Mouse (Mus musculus): ENCODE results near the gene Slc50a1. TPM values are rescaled to one million over a fixed set of nuclear protein-coding genes. Genes with fewer than 3 reads are reported as not detected.

Gene Slc50a1
- total and polyA plus RNA-seq, 3 experiments = 22.5 to 45.9 TPM; not detected in 1

- no peaks in the 10 kb centered on the region for H3K36me3 ChIP-seq (ENCODE audit: control insufficient read depth in 1 of 2, insufficient read depth in 2 of 2, low read length in 2 of 2)
- DNase-seq (ENCODE audit: low read depth, low spot score) = peak; percentile 88
- peaks cover 24 to 25% of the 10 kb centered on the region in 2 experiments for H3K27me3 ChIP-seq (ENCODE audit: control insufficient read depth in 1 of 2, insufficient read depth in 2 of 2, low read length in 2 of 2)
- H3K4me1 ChIP-seq (ENCODE audit: control insufficient read depth in 1 of 2, insufficient read depth in 2 of 2, low read length in 2 of 2) = peaks cover 0 to 1% of the 10 kb centered on the region in 2 experiments; a peak in 2 of 4 replicates
- H3K4me3 ChIP-seq (ENCODE audit: control insufficient read depth in 1 of 2, insufficient read depth in 1 of 2, low read depth in 2 of 2, low read length in 2 of 2) = no peak overlapping the region
- no peak overlapping the region for H3K9ac ChIP-seq (ENCODE audit: control insufficient read depth, low read depth, low read length, poor library complexity, severe bottlenecking)
- H3K27ac ChIP-seq (ENCODE audit: control insufficient read depth, low read depth, low read length) = no peak overlapping the region
- H3K79me2 ChIP-seq (ENCODE audit: control insufficient read depth, insufficient read depth, low read length, poor library complexity) = no peaks in the 10 kb centered on the region
- no peaks in the 10 kb centered on the region for H3K9me3 ChIP-seq (replicated peaks; ENCODE audit: insufficient read depth, low read length)
- TF ChIP-seq GATA1 (IDR thresholded peaks at IDR 0.05; ENCODE audit: low read depth, low read length) (no peak), ZKSCAN1 (IDR thresholded peaks at IDR 0.05; ENCODE audit: low read depth, low read length) (no peak), ZC3H11A (IDR thresholded peaks at IDR 0.05; ENCODE audit: low read depth, low read length) (peak; percentile 94), JUND (IDR thresholded peaks at IDR 0.05; ENCODE audit: low read depth, low read length) (peak; percentile 46; the same call in 1 of the 2 replicates), MXI1 (IDR thresholded peaks at IDR 0.05; ENCODE audit: low read depth, low read length) (no peak), RCOR1 (IDR thresholded peaks at IDR 0.05; ENCODE audit: low read depth, low read length) (no peak), ZNF384 (IDR thresholded peaks at IDR 0.05; ENCODE audit: low read depth, low read length) (no peak), RAD21 (IDR thresholded peaks at IDR 0.05; ENCODE audit: low read depth, low read length) (peak; percentile 98), CHD1 (IDR thresholded peaks at IDR 0.05; ENCODE audit: low read depth, low read length) (no peak), KAT2A (conservative IDR thresholded peaks at IDR 0.05; ENCODE audit: low read depth, low read length) (no peak), SMC3 (IDR thresholded peaks at IDR 0.05; ENCODE audit: low read depth, low read length) (peak; percentile 97), MYB (IDR thresholded peaks at IDR 0.05; ENCODE audit: low read depth, low read length) (no peak), GABPA (IDR thresholded peaks at IDR 0.05; ENCODE audit: low read depth, low read length) (no peak), SIN3A (IDR thresholded peaks at IDR 0.05; ENCODE audit: low read length) (peak; percentile 56; the same call in 1 of the 2 replicates), E2F4 (IDR thresholded peaks at IDR 0.05; ENCODE audit: borderline replicate concordance, low read depth, low read length) (no peak), TAL1 (IDR thresholded peaks at IDR 0.05; ENCODE audit: low read length) (no peak), MEF2A (IDR thresholded peaks at IDR 0.05; ENCODE audit: extremely low read depth, insufficient replicate concordance, low read depth, low read length, poor library complexity, severe bottlenecking) (no peak), POLR2AphosphoS2 (IDR thresholded peaks at IDR 0.05; ENCODE audit: low read length) (no peak), MAFK (IDR thresholded peaks at IDR 0.05; ENCODE audit: borderline replicate concordance, low read depth, low read length) (no peak), TCF12 (IDR thresholded peaks at IDR 0.05; ENCODE audit: low read depth, low read length) (no peak), CTCF (IDR thresholded peaks at IDR 0.05 in 2 of 3, conservative IDR thresholded peaks at IDR 0.05 in 1 of 3; ENCODE audit: control insufficient read depth in 1 of 3, insufficient read depth in 1 of 3, low read depth in 2 of 3, low read length in 3 of 3, poor library complexity in 1 of 3, severe bottlenecking in 1 of 3) (peak; percentile 97 to 99 (median 98); a peak in 5 of 6 replicates), ELF1 (IDR thresholded peaks at IDR 0.05; ENCODE audit: low read depth, low read length) (peak; percentile 34; the same call in 1 of the 2 replicates), MAZ (IDR thresholded peaks at IDR 0.05; ENCODE audit: low read depth, low read length) (peak; percentile 52; the same call in 1 of the 2 replicates), MAX (IDR thresholded peaks at IDR 0.05; ENCODE audit: low read length) (no peak), HCFC1 (IDR thresholded peaks at IDR 0.05; ENCODE audit: low read depth, low read length) (no peak), NELFE (IDR thresholded peaks at IDR 0.05; ENCODE audit: low read depth, low read length) (no peak), POLR2A (IDR thresholded peaks at IDR 0.05; ENCODE audit: control insufficient read depth in 1 of 2, insufficient read depth in 1 of 2, low read depth in 1 of 2, low read length in 2 of 2, poor library complexity in 1 of 2) (no peak), UBTF (IDR thresholded peaks at IDR 0.05; ENCODE audit: borderline replicate concordance, insufficient read depth, low read depth, low read length) (no peak), BHLHE40 (IDR thresholded peaks at IDR 0.05; ENCODE audit: borderline replicate concordance, low read depth, low read length) (no peak)
These were observed 46.5 kb upstream of the Slc50a1 start for GRCm38 (mm10) chr3:89316833-89317232.

All from MEL (cell line).